Mouse (Mus musculus): ENCODE data around the gene Rer1. TPM values are rescaled to one million over a fixed set of nuclear protein-coding genes. Genes with fewer than 3 reads are reported as not detected.
"Not testable (repeated sequence)": the region's sequence is repeated elsewhere in the genome, so short reads cannot be mapped to it uniquely, and the experiment has no call there.

Rer1 gene
- total RNA-seq, 2 experiments from 2014 or later: 76.1 to 78.4 TPM

- no peak for DNase-seq
These were observed 27.7 kb upstream of the Rer1 start for GRCm38 (mm10) chr4:155113766-155114410.

GRCm38 (mm10) chr4:155109471-155109870 lies 23.3 kb upstream of the Rer1 start:
- DNase-seq: no peak

- DNase-seq: no peak
These were observed 21.7 kb upstream of the Rer1 start for GRCm38 (mm10) chr4:155107886-155108285.

- peak; percentile 4 for DNase-seq
These were observed 12.4 kb upstream of the Rer1 start for GRCm38 (mm10) chr4:155098572-155098971.

- no peak for DNase-seq
These were observed 11.3 kb upstream of the Rer1 start for GRCm38 (mm10) chr4:155097452-155097851.

- no peak for DNase-seq
These were observed 9.8 kb upstream of the Rer1 start for GRCm38 (mm10) chr4:155095967-155096366.

- peak; percentile 91 for DNase-seq
These were observed 9.2 kb upstream of the Rer1 start for GRCm38 (mm10) chr4:155095238-155095900.

- peak; percentile 64 for DNase-seq
These were observed 8.4 kb upstream of the Rer1 start for GRCm38 (mm10) chr4:155094565-155094964.

GRCm38 (mm10) chr4:155093431-155094149 lies 7.4 kb upstream of the Rer1 start:
- no peak for DNase-seq

- no peak for DNase-seq
These were observed 6.7 kb upstream of the Rer1 start for GRCm38 (mm10) chr4:155092718-155093430.

- DNase-seq: no peak
These were observed 4.7 kb upstream of the Rer1 start for GRCm38 (mm10) chr4:155090688-155091449.

GRCm38 (mm10) chr4:155090147-155090546 lies 4.0 kb upstream of the Rer1 start:
- DNase-seq: no peak

GRCm38 (mm10) chr4:155089241-155089640 lies 3.1 kb upstream of the Rer1 start:
- no peak for DNase-seq

- DNase-seq: no peak
These were observed 725 bp downstream of the Rer1 start for GRCm38 (mm10) chr4:155085206-155086107.

GRCm38 (mm10) chr4:155084351-155084750 lies 1.8 kb downstream of the Rer1 start:
- no peak for DNase-seq

- no peak for DNase-seq
These were observed 2.6 kb downstream of the Rer1 start for GRCm38 (mm10) chr4:155083553-155083952.

- no peak for DNase-seq
These were observed 6.5 kb downstream of the Rer1 start for GRCm38 (mm10) chr4:155079666-155080065.

- DNase-seq: not testable (repeated sequence)
These were observed 7.4 kb downstream of the Rer1 start for GRCm38 (mm10) chr4:155078808-155079207.

GRCm38 (mm10) chr4:155076677-155077076 lies 9.5 kb downstream of the Rer1 start:
- DNase-seq: no peak

- DNase-seq: no peak
These were observed 10.4 kb downstream of the Rer1 start for GRCm38 (mm10) chr4:155075813-155076212.

- no peak for DNase-seq
These were observed 11.0 kb downstream of the Rer1 start for GRCm38 (mm10) chr4:155075137-155075536.
